Mouse (Mus musculus): ENCODE results near the gene H1f0.

DNA sequence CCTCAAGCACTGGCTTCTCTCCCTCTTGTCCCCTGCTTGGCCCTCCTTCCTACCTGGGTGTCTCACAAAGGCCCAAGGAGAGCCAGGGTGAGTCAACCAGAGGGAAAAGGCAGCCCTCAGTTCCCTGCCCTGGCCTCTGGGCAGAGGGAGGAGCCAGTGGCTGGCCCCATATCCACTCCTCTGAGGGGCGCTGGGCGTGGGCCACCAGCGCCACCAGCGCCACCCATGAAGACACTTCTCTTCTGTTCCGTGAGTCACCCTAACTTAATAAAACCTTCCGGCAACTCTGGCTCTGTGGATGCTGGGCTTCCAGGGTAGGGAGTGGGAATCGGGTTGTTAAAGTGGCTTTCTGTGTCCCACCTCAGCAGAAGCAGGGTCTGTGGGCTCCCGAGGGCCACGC, 22.7 kb upstream of the H1f0 start:
- no peak for TF ChIP-seq GATA1 (IDR thresholded peaks at IDR 0.05; ENCODE audit: low read length)
- TF ChIP-seq TAL1 (IDR thresholded peaks at IDR 0.05; ENCODE audit: low read length), result no peak

Data from erythroblast, embryonic 14.5 days (primary cell).